Mouse (Mus musculus) cerebellum, postnatal 25 days (tissue): Measurements from ENCODE around the gene Tmc5.

ENCODE experiments used
- DNase-seq, 2 experiments: peaks; one replicate each; pipeline ENCODE4 v3.0.0; 2021; ENCODE audit warnings: mixed read lengths in 2 of 2

Gene Tmc5

DNA sequence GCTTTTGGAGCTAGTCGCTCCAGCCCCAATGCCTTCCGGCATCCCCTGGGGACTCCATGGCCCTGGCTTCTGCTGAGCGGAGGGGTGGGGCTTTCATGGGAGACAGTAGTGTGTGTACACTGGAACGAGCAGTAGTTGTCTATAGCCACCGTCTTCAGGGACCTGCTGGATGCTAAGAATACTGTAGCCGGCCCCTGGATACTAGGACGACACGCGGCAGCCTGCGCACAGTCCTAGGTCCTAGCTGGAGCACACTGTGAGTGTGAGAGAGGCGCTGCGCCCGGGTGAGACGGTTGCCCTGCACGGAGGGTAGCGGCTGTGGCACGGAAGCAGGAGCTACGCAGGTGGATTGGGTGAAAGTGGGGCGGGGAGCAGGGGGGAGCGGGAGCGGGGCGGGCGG is at the start of gene Tmc5:
TSS of gene Tmc5 (plus strand) at position 97 of the 400 bp plus-strand sequence.
- no peak for DNase-seq

DNA sequence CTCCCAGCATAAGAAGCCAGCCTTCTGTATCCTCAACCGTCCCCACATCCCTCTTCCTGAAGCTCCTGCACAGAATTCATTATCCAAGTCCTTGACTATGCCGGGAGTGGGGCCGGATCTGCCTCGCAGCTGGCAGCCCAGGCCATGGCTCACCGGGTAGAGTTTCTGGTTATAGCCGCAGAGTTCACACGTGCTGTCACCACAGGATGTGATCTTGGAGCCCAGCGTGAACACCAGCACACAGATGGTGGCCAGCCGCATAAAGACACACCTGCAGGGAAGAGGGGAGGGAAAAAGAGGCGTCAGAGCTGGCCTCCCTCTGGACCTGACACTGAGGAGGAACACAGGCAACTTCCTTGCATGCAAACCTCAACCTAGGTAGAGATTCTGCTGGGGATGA is 49.6 kb upstream of the Tmc5 start:
- no peak for DNase-seq

DNA sequence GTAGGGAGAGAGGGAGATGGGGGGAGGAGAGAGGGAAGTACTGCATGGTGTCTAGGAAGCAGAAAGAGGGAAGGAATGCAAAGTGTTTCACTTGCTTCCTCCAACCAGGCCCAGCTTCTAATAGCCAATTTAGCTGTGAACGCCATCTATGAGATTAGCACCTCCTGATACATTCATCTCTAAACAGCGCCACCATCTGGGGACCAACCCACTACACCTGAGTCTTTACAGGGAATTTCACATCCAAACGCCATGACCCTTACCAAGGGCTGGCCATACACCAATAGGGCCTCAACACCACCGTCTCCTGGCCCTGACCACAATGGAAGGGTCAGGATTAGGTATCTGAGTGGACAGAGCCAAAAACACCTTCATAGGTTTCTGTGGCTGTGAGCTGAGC is 43.2 kb upstream of the Tmc5 start:
- DNase-seq, result no peak

DNA sequence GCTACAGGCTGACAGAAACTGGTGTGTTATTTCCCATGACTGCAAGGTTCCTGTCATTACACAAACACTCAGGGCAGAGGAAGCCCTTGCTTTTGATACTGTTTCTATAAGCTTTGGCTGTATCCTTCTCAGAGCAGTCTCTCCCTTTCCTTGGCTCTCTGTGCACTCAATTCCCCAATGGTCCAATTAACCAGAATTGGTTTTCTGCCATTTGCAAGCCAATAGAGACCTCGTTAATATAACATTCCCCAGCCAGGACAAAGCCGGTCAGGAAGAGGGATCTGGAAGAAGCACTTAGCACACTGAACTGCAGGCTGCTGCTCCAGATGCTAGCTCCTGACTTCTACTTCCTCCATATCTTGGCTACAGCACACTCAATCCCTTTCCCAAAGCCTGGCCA is 42.8 kb upstream of the Tmc5 start:
- no peak for DNase-seq

DNA sequence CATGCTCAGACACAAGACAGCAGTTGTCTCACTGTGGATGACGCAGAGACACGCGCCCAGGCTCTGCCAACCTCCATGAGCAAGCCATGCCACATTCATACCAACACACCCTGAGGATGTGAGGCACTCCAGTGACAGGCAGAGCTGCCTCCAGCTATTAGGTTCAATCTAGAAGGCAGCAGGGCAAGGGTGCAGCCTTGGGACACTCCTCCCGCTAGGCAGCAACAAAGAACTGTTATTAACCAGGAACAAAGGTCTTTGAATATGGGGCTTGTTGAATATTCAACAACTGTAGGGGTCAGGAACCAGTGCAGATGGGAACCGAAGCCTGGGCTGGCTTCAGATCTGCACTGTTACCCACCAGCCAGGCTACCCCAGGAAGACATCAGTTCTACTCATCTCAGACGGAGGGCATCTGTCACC is 28.0 kb upstream of the Tmc5 start:
- DNase-seq, result no peak

DNA sequence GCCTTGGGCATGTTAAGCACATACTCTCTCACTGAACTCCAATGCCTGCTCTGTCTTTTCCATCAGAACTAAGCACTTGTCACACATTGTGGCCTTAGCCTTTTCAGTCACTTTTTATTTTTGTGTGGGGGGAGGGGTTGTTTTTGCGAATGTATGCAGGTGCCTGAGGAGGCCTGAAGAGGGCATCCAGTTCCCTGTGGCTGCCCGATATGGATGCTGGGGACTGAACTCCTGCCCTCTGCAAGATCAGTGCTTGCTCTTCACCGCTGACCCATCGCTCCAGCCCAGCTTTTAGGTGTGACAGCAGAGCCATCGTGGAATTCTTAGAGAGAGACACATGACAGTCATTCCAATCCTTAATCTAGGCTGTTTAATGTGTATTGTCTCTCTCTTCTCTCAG is 25.7 kb upstream of the Tmc5 start:
- no peak for DNase-seq

DNA sequence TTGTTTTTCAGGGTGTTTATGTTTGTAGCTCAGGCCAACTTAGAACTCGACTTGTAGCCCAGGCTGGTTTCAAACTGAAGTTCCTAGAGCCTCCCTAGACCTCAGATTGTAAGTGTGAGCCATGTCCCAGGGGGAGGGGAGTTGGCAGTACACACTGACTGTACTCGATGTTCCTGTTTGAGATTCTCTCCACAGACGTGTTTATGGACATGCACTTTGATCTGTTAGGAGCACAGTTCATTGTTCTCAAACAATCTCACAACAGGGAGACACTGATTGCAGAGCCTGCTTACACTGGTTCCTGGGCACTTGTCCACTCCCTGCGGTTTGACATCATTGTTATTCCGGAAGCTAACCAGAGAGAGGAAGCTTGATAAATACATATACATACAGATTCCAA is 25.1 kb upstream of the Tmc5 start:
- DNase-seq, result no peak

DNA sequence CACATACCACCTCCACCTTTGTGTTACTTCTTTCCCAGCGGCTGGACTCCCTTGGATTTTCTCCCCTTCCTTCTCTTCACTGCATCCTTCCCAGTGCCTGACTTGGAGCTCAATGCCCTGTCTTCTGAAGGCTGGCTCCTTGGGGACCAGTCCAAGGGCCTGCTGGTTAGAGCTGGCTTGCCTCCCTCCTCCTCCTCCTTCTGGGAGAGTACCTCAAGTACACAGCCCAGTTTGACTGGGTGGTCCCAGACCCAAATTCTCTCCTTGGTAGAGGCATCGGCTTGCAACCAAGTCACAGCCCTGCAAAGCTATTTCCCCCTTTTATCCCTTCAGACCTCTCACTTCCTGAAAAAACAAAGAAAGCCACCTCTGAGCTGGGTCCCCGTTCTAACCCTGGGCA is 18.8 kb upstream of the Tmc5 start:
- DNase-seq, result no peak

DNA sequence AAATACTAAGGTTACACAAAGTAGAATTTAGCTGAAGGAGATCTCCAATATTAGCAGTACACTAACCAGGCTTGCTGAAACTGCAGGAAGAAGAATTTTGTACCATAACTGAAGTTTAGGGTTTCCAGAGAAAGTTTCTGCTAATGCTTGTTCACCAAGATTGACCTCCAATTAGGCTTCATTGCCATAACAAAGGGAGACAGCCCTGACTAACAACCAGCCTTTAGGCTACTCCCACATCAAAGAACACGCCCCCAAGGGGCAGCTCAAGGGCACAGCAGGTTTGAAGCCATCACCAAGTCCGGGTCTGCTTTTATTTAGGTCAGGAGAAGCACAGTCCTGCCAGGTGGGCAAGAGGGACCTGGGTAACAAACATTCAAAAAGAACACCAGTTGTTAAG is 17.2 kb upstream of the Tmc5 start:
- DNase-seq, result no peak

DNA sequence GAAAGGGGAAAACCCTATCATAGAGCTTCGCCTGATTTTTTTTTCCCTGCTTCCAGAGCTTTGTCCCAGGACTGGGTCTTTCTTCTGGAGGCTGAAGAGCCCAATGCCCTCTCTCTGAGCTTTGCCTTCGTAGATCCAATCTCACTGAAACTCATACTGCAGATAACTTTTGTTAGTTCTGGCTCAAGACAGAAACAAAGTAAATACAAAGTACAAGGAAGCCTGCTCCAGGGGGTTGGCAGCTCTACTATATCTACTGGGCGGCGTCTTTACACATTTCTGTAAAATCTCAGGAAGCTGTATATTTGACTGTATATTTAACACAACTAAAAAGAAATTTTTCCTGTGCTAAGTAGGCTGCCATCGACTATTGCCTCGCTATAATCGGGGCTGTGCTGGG is 13.3 kb upstream of the Tmc5 start:
- DNase-seq, result no peak

DNA sequence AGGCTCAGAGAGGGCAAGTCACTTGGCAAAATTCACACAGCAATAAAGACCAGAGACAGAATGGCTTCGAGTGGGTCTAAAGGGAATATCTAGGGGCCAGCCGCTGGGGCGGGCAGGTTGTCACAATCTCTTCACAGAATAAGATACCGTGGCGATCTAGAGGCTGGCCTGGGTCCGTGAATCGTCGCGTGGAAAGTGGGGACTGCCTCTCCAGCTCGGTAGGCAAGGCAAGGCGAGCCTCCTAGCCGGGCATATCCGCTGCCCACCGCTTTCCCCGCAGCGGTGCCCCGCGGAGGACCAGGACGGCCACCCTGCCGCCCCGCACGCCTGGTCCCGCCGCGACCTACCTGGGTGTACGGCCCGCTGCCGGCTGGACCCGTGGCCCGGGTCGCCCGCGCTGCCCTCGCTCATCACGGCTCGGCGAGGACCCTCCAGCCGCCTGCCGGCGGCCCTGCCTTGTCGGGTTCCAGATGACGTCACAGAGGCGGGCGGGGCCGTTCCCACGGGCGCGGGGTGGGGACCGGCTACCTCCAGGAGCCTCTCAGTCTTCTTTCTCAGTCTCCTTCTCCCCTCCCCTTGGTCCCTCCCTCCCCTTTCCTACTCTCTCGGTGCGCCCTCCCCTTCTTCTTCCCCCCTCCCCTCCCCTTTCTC is 12.7 kb upstream of the Tmc5 start, which contains the start of gene Tmc7:
TSS of gene Tmc7 (minus strand) at position 480 of the 651 bp plus-strand sequence.
- DNase-seq, result peak; percentile 88 to 94

DNA sequence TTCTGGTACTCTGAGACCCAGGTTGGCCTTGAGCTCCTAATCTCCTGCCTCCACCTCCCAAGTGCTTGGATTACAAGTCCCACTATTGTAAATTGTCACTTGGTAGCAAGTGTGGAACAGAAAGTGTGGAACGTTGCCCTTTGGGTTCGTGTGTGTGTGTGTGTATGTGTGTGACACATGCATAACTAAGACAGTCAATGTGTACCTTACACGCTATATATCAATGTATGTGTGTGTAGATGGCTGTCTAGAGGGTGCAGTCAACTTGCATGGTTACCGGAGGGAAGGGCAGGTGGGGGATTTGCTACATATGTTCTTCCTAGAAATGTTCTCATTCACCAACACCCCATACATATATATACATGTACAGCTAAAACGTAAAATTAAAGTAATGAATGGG is 12.2 kb upstream of the Tmc5 start:
- DNase-seq, result no peak

DNA sequence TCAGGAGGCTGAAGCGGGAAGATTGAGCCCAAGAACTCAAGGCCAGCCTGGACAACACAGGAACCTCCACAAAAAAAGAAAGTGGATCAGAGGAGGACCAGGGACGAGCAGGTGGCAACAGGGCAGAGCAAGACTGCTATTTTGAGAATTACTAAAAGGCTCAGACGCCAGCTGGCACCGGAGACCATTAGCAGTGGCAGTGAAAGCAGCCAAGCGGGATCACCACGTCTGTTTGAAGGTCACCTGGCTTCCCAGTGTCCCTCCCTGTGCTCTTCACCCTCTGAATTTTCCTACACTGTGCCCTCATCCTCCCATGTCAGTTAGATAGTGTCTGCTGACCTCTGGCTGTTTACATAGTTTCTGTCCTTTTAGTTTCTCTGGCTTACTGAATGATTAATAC is 11.2 kb upstream of the Tmc5 start:
- peak; percentile 84 to 92 for DNase-seq

DNA sequence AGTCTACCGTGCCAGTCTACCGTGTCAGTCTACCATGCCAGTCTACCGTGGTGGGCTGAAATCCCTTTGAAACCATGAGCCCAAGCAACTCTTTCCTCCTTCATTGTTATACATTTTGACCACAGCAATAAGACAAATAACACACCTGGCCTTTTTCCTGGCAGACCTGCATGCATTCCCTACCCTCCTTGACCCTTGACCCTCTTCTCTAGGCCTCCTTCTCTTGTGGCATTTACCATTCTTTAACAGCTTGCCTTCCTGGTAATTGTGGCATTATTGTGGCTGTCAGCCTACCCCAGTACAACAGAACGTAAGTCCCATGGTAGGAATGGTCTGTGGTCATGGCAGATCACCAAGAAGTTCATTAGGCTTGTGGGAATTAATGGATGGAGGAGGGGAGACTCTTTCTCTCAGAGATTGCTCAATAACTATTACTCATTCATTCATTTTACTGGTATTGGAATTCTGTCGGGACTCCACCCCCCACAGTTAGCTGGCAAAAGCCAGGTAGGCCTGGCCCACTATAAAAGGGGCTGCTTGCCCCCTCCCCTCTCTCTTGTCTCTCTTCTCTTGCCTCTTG is 6.3 kb upstream of the Tmc5 start:
- DNase-seq, result no peak

DNA sequence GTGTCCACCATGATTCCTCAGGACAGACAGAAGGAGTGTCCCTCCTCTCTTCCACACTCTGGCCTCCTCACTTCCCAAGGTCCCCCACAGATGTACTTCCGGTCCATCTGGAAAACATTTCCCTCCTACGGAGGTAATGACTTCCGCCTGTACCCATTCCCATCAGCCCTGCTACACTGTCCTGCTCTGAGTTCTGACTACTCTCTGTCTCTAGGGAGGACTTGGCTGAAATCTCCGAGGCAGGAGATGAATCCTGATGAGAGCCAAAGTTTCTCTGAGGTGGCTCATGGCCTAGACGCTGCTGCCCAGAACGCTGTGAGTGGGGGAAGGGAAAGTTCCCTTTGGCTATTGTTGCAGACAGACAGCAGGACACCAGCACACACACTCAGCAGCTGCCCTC is 5.0 kb upstream of the Tmc5 start:
- no peak for DNase-seq

DNA sequence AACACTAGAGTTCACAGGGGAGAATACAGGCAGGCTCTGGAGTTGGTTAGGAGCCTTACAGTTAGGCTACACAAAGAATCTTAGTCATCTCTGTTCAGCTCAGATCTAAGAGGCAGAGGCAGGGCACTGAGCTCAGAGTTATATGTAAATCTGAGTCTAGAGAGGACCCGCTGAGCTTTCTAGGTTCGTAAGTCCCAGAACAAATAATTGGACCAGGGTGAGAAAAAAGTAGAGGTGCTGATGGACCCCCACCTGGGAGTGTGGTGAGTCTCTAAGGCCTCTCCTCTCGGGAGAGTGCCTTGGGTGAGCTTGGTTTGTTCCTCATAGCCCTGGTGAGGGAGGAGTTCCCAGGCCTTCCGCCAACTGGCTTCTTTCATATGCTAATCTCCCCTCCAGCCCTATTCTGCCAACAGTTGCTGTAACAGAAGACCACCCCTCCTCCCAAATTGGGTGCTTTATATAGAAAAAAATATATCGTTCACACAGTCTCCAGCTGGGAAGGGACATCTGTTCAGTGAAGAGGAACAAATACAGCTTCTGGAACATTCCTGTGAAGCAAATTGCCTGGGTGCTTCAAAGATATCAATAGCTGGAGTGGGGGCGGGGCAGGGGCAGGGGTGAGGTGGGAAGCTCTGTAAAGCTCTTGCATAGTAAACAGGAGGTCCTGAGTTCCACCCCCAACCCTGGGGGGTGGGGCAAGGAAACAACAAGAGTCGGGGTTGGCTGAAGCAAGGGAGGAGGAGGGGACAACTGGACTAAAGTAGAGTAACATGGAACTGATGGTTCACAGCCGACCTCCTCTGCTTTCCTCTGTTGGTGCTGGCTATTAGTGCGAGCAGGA is 3.3 kb upstream of the Tmc5 start:
- DNase-seq, result peak in 1 of 2 experiments; percentile 45

DNA sequence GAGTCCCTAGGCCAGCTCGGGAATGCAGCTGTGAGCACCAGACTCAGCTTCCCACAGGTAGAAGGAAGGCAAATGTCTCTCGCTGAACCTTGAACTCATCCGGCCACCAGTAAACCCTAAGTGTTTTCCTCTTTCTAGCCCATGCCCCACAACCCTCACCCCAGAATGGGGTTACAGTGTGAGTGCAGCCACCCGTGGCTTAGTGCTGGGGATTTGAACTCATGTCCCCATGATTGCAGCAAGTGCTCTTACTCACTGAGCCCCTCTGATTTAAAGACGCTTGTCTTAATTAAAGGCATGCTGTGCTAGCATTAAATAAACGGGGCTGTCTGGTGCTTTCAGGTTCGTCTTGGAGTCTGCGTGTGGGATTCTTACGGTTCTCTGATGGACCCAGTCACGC is 2.5 kb upstream of the Tmc5 start:
- DNase-seq, result no peak

DNA sequence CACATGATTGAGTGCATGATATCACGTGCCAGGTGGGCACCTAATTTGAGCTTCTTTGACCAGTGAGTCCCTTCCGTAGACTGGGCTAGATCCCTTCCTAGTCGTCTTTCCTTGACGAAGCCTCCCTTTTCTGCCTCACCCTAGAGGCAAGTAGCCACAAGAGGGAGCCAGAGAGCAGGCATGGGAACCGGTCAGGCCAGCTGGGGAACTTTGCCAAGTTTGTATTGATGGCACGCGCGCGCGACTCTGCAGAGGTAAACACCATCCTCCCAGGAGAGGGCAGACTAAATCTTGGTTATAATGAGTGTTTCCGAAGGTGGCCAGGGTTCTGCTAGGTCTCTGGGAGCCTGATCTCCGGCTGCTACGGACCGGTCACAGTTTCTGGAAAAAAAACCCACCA is 1.9 kb upstream of the Tmc5 start:
- peak; percentile 95 to 98 for DNase-seq

DNA sequence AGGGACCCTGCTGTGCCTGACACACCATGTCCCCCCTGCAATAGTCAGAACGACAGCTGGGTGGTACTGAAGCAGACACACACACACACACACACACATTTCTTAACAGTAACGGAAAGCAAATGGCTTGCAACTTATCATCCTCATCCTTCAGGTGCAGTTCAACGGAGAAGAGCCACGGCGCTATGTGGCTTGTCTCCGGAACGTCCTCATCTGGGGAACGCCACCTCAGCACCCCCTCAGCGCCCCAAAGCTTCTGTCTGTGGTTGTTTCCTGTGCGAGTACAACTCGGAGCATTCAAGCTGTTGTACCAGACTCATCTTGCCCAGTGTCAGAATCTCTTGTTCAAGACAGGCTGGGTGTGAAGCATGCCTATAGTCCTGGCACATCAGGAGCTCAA is 826 bp upstream of the Tmc5 start:
- DNase-seq, result no peak

DNA sequence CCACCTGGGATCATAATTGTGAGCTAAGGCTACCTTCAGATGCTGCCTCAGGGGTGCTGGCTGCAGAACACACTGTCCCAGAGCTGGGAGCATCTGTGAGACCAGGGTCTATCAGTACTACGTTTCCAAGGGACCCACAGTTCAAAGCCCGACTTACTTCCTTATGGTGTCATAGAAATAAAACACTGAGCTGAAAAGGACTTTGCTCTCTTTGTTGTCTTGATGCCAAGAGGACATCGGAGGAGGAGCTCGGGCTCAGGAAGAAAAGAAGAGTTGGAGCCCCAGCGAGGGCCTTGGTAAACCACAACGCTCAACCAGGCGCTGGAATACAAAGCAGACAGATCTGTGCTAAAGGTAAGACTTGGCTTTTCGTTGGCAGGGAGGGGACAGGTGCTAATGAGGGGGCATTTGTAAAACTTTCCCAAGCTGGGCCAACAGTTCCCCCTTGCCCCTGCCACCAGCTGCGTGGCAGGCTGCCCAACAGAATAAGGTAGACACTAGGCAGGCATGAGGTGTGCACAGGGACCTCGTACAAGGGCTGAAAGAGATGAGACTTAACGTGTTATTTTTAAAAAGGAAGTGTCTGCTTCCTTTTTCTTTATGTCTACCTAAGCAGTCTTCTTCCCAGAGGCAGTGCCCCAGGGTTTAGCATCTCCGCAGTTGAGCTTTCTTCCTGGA is 3.0 kb downstream of the Tmc5 start:
- no peak for DNase-seq

DNA sequence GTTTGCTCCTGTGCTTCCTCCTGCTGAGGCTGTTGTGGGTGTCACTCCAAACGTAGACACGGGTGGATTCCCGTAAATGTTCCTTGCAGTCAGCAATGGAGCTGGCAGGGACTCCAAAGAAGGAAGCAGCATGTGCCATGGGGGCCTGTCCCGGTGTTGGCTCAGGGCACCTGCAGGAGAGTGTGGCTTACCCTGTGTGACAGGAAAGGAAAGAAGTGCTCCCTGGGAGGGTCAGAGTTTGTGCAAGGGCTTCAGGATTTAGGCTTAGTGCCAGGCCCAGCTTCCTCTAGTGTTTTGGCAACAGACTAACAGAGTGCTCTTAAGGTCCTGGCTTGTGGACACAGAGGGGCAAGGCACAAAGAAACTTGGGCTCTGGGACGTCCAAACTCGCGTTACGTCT is 7.7 kb downstream of the Tmc5 start:
- no peak for DNase-seq

DNA sequence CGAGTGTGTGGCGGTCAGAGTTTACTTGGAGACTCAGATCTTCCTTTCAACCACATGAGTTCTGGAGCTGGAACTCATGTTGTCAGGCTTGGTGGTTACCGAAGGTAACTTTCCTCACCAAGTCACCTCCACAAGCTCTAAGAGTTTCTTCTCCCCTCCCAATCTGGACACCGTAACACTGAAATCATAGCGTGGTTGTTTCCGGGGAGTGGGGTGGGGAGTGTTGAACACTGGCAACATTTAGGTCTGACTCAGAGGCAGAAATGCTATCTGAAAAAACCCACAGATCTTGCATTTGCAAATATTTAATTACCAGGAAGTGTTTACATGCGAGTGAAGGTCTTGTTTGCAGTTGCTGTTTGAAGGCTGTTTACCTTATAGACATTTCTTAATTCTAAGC is 12.7 kb downstream of the Tmc5 start:
- DNase-seq, result no peak

DNA sequence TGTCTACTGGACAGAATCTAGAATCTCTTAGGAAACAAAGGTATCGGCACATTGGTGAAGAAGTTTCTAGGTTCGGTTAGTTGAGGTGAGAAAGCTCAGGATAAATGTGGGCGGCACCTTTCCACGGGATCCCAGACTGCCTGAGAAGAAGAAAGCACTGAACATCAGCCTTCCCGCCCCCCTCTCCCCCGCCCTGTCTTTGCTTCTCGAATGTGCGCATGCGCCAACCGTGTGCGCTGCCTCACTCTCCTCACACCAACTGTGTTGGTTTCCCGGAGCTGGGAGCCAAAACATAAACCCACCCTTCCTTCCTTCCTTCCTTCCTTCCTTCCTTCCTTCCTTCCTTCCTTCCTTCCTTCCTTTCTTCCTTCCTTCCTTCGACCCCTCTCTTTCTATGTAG is 13.6 kb downstream of the Tmc5 start:
- no peak for DNase-seq
